Mouse (Mus musculus): ENCODE data around the gene Ogdh. TPM values are rescaled to one million over a fixed set of nuclear protein-coding genes. Genes with fewer than 3 reads are reported as not detected.
"Not testable (repeated sequence)": the region's sequence is repeated elsewhere in the genome, so short reads cannot be mapped to it uniquely, and the experiment has no call there.

Gene Ogdh
- polyA plus RNA-seq (2012; rRNA removed): 153 and 168 TPM in 2 replicates

DNA sequence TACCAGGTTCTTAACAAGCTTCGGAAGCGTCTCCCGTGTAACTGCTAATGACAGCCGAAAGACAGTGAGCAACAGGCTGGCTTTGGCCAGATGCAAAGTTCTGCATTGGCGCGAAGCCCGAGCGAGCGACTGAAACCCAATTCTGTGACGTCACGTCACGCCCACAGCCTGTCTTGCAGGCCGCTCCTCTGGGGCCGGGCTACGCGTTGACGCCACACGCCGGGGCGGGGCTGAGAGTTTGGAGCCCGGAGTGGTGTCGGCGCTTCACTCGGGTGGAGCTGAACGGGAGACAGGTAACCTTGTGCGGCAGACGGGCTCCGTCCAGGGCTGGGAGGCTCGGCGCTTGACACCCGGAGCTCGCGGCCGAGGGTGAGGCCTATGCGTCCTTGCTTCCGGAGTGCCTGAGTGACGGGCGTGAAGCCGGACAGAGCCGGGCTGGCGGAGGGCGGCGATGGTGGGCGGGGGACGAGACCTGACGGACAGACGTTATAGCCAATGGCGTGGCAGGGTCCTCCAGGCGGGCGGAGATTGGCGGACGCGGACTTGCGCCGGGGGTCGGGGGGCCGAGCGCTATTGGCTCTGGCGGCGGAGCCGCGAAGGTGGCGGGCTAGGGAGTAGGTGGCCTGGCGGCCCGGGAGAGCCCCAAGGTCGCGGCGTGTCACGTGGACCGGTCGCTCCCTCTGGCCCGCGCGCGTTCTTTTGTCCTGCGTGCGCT, at the start of gene Ogdh:
TSS of gene Ogdh (plus strand) at position 233 of the 715 bp plus-strand sequence.
- Histone ChIP-seq H3K27me3 (ENCODE audit: control insufficient read depth, insufficient read depth, low read length) (no peaks in the 10 kb centered on the region), H3K4me3 (ENCODE audit: control insufficient read depth, insufficient read depth, low read length) (peak within 1 kb of the TSS; percentile 87), H3K4me1 (replicated peaks; ENCODE audit: control insufficient read depth, insufficient read depth, low read length) (no peaks in the 10 kb centered on the region), H3K36me3 (ENCODE audit: control insufficient read depth, insufficient read depth, low read length) (no peaks in the 10 kb centered on the region), H3K27ac (ENCODE audit: control insufficient read depth, insufficient read depth, low read length) (peak within 1 kb of the TSS; percentile 69)
- under 1% methylated on average over 77 of the region's 77 CpGs for WGBS
- peak; percentile 98 for DNase-seq
- peak; percentile 87 for TF ChIP-seq POLR2A (IDR thresholded peaks at IDR 0.05; ENCODE audit: control insufficient read depth, extremely low read depth, insufficient read depth, low read length, poor library complexity)
- 0 out of 2 replicates have a peak, but pooled peaks have one; percentile 53 for TF ChIP-seq CTCF (IDR thresholded peaks at IDR 0.05; ENCODE audit: borderline replicate concordance, control insufficient read depth, extremely low read depth, insufficient read depth, low read length, poor library complexity)

DNA sequence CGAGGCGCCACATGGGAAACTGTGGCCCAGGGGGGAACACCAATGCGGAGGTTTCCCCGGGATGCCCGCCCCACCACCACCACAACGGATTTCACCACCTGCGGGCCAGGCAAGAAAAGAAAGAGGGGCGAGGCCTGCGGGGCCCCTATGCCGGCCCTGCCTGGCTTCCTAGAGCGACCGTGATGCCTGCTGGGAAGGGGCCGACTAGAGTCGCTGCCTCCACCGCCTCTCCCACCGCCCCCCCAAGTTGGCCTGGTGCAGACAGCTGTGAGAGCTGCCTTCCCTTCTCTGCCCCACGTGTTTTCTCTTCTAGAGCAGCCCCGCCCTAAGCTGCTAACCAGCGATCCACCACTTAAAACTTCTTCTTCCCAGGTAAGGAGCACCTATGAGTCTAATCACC, 46.7 kb upstream of the Ogdh start:
- WGBS: 79% methylated on average over 19 of the region's 19 CpGs
- no peak overlapping the region for H3K27ac ChIP-seq (ENCODE audit: control insufficient read depth, insufficient read depth, low read length)
- no peak overlapping the region for H3K4me3 ChIP-seq (ENCODE audit: control insufficient read depth, insufficient read depth, low read length)
- TF ChIP-seq POLR2A (IDR thresholded peaks at IDR 0.05; ENCODE audit: control insufficient read depth, extremely low read depth, insufficient read depth, low read length, poor library complexity) (no peak), CTCF (IDR thresholded peaks at IDR 0.05; ENCODE audit: borderline replicate concordance, control insufficient read depth, extremely low read depth, insufficient read depth, low read length, poor library complexity) (no peak)
- H3K27me3 ChIP-seq (ENCODE audit: control insufficient read depth, insufficient read depth, low read length): no peaks in the 10 kb centered on the region
- no peaks in the 10 kb centered on the region for H3K36me3 ChIP-seq (ENCODE audit: control insufficient read depth, insufficient read depth, low read length)
- H3K4me1 ChIP-seq (replicated peaks; ENCODE audit: control insufficient read depth, insufficient read depth, low read length): no peaks in the 10 kb centered on the region
- no peak for DNase-seq

DNA sequence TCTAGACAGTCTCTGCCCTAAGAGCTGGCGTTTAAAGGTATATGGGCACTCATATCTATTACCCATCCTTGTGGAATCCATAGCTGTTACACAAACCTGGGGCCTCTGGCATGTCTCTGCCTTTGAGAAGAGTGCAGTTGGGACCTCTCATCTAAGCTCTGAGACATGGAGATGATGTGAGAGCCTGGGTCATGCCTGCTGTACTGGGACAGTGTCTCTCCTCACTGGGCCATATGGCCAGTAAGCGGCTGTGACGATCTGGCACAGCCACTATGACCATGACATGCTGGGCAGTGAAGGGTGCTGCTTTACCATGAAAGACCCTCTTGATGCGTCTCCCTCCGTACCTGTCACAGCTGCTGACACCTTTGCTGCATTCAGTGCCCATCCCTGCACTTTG, 39.2 kb upstream of the Ogdh start:
- Histone ChIP-seq H3K27me3 (ENCODE audit: control insufficient read depth, insufficient read depth, low read length) (no peaks in the 10 kb centered on the region), H3K27ac (ENCODE audit: control insufficient read depth, insufficient read depth, low read length) (no peak overlapping the region), H3K4me1 (replicated peaks; ENCODE audit: control insufficient read depth, insufficient read depth, low read length) (no peaks in the 10 kb centered on the region), H3K4me3 (ENCODE audit: control insufficient read depth, insufficient read depth, low read length) (no peak overlapping the region), H3K36me3 (ENCODE audit: control insufficient read depth, insufficient read depth, low read length) (no peaks in the 10 kb centered on the region)
- WGBS: 97% methylated on average over 5 of the region's 5 CpGs
- TF ChIP-seq CTCF (IDR thresholded peaks at IDR 0.05; ENCODE audit: borderline replicate concordance, control insufficient read depth, extremely low read depth, insufficient read depth, low read length, poor library complexity): no peak
- TF ChIP-seq POLR2A (IDR thresholded peaks at IDR 0.05; ENCODE audit: control insufficient read depth, extremely low read depth, insufficient read depth, low read length, poor library complexity): no peak
- DNase-seq: no peak

DNA sequence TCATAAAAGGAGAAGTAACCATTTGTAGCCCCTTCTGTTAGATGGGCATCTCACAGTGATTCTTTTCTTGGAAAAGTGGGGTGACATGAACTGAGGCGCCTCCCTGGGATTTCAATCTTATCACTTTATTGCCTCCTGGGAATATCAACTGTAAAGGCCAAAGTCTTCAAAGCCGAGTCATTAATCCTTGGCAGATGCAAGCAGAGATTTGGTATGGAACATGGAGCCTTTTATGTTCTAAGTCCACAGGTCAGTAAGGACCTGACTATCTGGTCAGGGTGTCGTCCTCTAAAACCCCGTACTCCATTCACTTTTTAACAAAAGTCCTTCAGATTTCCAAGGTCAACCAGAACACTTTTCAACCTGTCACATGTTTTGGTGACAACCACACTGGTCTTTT, 38.6 kb upstream of the Ogdh start:
- no peak overlapping the region for H3K4me3 ChIP-seq (ENCODE audit: control insufficient read depth, insufficient read depth, low read length)
- DNase-seq: no peak
- no peak for TF ChIP-seq CTCF (IDR thresholded peaks at IDR 0.05; ENCODE audit: borderline replicate concordance, control insufficient read depth, extremely low read depth, insufficient read depth, low read length, poor library complexity)
- no peak for TF ChIP-seq POLR2A (IDR thresholded peaks at IDR 0.05; ENCODE audit: control insufficient read depth, extremely low read depth, insufficient read depth, low read length, poor library complexity)
- H3K27me3 ChIP-seq (ENCODE audit: control insufficient read depth, insufficient read depth, low read length): no peaks in the 10 kb centered on the region
- H3K27ac ChIP-seq (ENCODE audit: control insufficient read depth, insufficient read depth, low read length): no peak overlapping the region
- H3K4me1 ChIP-seq (replicated peaks; ENCODE audit: control insufficient read depth, insufficient read depth, low read length): no peaks in the 10 kb centered on the region
- WGBS: 94% methylated on average over 4 of the region's 4 CpGs
- no peaks in the 10 kb centered on the region for H3K36me3 ChIP-seq (ENCODE audit: control insufficient read depth, insufficient read depth, low read length)

DNA sequence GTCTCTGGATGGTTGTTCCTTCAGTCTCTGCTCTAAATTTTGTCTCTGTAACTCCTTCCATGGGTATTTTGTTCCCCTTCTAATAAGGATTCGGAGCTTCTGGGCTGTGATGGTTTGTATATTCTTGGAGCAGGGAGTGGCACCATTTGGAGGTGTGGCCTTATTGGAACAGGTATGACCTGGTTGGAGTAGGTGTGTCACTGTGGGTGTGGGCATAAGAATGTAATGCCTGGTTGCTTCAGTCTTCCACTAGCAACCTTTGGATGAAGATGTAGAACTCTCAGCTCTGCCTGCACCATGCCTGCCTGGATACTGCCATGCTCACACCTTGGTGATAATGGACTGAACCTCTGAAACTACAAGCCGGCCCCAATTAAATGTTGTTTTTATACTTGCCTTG, 36.8 kb upstream of the Ogdh start:
- 98% methylated on average over 2 of the region's 2 CpGs for WGBS
- H3K27me3 ChIP-seq (ENCODE audit: control insufficient read depth, insufficient read depth, low read length); DNase-seq; H3K4me1 ChIP-seq (replicated peaks; ENCODE audit: control insufficient read depth, insufficient read depth, low read length); H3K4me3 ChIP-seq (ENCODE audit: control insufficient read depth, insufficient read depth, low read length); H3K27ac ChIP-seq (ENCODE audit: control insufficient read depth, insufficient read depth, low read length): not testable (repeated sequence)
- H3K36me3 ChIP-seq (ENCODE audit: control insufficient read depth, insufficient read depth, low read length): peaks cover 12% of the 10 kb centered on the region

DNA sequence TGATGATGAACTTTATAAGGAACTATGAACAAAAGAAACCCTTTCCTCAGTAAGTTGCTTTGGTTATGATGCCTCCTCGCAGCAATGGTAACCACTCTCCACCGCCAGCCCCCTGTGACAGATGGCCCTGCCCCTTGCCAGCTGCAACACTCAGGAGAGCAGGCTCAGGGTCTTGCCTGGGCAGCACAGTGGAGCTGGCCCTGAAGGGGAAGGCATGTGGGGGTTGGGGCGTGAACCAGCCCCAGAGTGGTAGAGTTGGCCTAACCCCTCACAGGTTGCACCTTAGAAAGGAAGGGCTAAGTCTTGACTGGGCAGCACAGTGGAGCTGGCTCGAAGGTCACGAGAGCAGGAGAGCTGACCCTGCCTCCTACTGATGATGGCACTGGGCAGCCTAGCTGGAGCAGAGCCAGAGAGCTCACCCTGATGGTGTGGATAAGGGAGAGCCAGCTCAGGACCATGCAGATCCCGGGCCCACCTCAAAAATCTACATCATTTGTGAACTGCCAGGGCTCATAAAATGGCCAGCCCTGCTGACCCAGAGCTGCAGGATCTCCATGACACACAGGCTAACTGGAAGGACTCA, 34.9 kb upstream of the Ogdh start:
- no peak for DNase-seq
- no peak for TF ChIP-seq CTCF (IDR thresholded peaks at IDR 0.05; ENCODE audit: borderline replicate concordance, control insufficient read depth, extremely low read depth, insufficient read depth, low read length, poor library complexity)
- TF ChIP-seq POLR2A (IDR thresholded peaks at IDR 0.05; ENCODE audit: control insufficient read depth, extremely low read depth, insufficient read depth, low read length, poor library complexity): no peak
- H3K27me3 ChIP-seq (ENCODE audit: control insufficient read depth, insufficient read depth, low read length): no peaks in the 10 kb centered on the region
- H3K4me1 ChIP-seq (replicated peaks; ENCODE audit: control insufficient read depth, insufficient read depth, low read length): no peaks in the 10 kb centered on the region
- H3K36me3 ChIP-seq (ENCODE audit: control insufficient read depth, insufficient read depth, low read length): peaks cover 24% of the 10 kb centered on the region
- no peak overlapping the region for H3K27ac ChIP-seq (ENCODE audit: control insufficient read depth, insufficient read depth, low read length)
- no peak overlapping the region for H3K4me3 ChIP-seq (ENCODE audit: control insufficient read depth, insufficient read depth, low read length)
- WGBS: 91% methylated on average over 6 of the region's 6 CpGs
